Comparison of ENCODE assay signal across 21 mouse cellular contexts in the genomic region with DNA sequence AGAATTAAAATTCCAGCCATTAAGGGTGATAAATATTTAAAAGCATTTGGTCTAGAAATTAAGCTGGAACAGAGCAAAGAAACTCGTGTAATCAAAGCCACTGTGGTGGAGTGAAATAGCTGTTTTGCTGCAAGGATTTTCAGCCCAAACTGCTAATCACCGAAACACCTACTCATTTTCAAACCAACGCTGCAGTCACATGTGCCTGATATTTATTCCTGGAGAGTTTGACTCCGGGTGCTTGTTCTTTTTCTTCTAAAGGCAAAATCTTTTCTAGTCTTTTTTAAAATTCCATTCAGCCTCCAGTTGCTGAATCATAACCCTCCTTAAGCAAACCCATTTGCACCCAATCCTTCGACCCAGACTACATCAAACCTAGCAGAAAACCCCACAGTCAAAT.
A peak's percentile ranks its signal among the peaks of the same experiment; 100 is the strongest.
DNase-seq lines count a peak whose midpoint lies in the region; ATAC-seq and TF ChIP-seq lines count a peak whose summit lies in the region.
"Had no signal": no experiment of that assay in that cellular context is flagged by ENCODE, and none has a peak within 500 bp of the region (broad histone marks: within the 10 kb centered on the region; RNA-seq: fewer than 3 reads in every experiment).

No protein-coding gene starts in this region.

- H3K27ac ChIP-seq in left cerebral cortex, adult 2 months = no peak overlapping the region
- H3K27ac ChIP-seq: forebrain, embryonic 10.5 days; forebrain, embryonic 13.5 days; gastrocnemius, adult 2 months; hindbrain, embryonic 12.5 days; hindbrain, embryonic 15.5 days had no signal

- intact Hi-C loops in left cerebral cortex, postnatal 14 days (cut with DNase I) = no loop called here
- intact Hi-C loops in left cerebral cortex, adult 2 months (cut with DNase I) = no loop called here

- no peak for TF ChIP-seq CTCF in left cerebral cortex, adult 2 months (IDR thresholded peaks at IDR 0.05)

- ATAC-seq in frontal cortex, adult (ENCODE audit: low TSS enrichment) = peak; percentile 73
- ATAC-seq: activated CD4-positive, CD25-positive, alpha-beta regulatory T cell, adult 4 months; forebrain, embryonic 13.5 days; forebrain, embryonic 16.5 days had no signal

- no peak for DNase-seq in frontal cortex, postnatal 14 days (ENCODE audit: low spot score in 2 of 2)
- DNase-seq in layer of hippocampus, adult 8-10 months (ENCODE audit: low spot score in 2 of 2) = peak; percentile 8 to 13
- DNase-seq in layer of hippocampus, postnatal 10 days (ENCODE audit: low spot score in 2 of 2) = no peak
- peak; percentile 8 to 20 for DNase-seq in left cerebral cortex, postnatal 14 days (ENCODE audit: low spot score in 2 of 2)
- no peak for DNase-seq in left cerebral cortex, adult 2 months (ENCODE audit: extremely low spot score in 1 of 2, low spot score in 2 of 2)
- DNase-seq in right cerebral cortex, adult 2 months (ENCODE audit: low spot score in 2 of 2) = peak; percentile 31 to 41
- no peak for DNase-seq in right cerebral cortex, postnatal 14 days
- DNase-seq: adrenal gland, adult 8-10 months; adrenal gland, postnatal 25 days; cerebellum, adult 18-20 months; cerebellum, adult 9-10 months; cerebellum, postnatal 14 days; gastrocnemius, adult 2 months; gastrocnemius, postnatal 14 days had no signal

- no peak overlapping the region for H3K4me3 ChIP-seq in left cerebral cortex, adult 2 months
- H3K4me3 ChIP-seq: forebrain, embryonic 10.5 days; forebrain, embryonic 13.5 days; gastrocnemius, adult 2 months; hindbrain, embryonic 12.5 days; hindbrain, embryonic 15.5 days had no signal

Comparison
In these comparisons a context has a peak if more than half of its experiments do, and no peak if none do; other contexts are left out.
1. DNase-seq: peak in layer of hippocampus, adult 8-10 months (2 of 2), left cerebral cortex, postnatal 14 days (2 of 2) and right cerebral cortex, adult 2 months (2 of 2); none in frontal cortex, postnatal 14 days (0 of 2), layer of hippocampus, postnatal 10 days (0 of 2), left cerebral cortex, adult 2 months (0 of 2) and right cerebral cortex, postnatal 14 days (single experiment).